Mouse (Mus musculus): ENCODE measurements around the gene Grk3. TPM values are rescaled to one million over a fixed set of nuclear protein-coding genes. Genes with fewer than 3 reads are reported as not detected.

Grk3 gene
- 5.2 and 7.4 TPM in 2 replicates for polyA plus RNA-seq (2012)

GRCm38 (mm10) chr5:113015236-113016061, at the start of gene Grk3:
Grk3 (minus strand) TSS chr5:113015791.

DNA sequence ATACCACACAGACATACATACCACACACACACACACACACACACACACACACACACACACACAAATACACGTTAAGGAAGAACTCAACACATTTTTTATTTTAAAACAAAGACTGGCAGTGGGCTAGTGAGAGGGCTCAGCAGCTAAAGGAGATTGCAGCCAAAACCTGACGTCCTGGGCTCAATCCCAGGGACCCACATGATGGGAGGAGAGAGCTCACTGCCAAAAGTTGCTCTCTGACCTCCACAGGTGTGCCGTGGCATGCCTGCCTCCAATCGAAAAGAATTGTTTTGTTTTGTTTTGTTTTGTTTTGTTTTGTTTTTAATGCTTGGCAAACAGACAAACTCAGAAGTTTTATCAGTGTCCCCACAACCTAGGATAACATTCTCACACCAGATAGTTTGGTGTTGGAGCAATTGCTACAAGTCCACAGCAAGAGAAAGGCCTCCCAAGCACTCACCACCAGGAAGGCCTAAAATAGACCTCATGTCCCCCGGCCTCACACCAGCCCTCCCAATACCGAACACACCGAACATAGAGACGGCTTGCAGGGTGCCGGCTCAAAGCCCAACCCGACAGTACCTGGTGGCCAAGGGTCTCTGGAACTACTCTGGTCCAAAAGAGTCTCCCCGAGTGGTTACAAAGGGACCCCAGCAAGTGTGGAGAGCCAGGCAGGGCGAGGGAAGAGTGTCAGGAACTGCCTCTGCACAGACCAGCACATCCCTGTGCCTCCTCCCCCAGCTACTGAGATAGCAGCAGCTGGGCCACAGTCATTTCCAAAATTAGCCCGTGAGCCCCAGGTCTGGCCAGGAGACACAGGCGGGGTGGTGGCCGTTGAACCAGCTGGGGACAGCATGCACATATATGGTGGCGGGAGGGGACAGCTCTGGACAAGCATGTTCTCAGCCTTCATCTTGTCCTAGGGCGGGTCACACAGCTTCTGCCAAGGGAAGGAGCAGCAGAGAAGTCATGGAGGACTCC, 119.6 kb downstream of the Grk3 start, which contains the start of gene Myo18b:
Gene Myo18b (minus strand): TSS at position 689 of the 981 bp plus-strand sequence.

Other genes with a start within 250 kb of the Grk3 start
- 1.6 and 3.0 TPM in 2 replicates for gene Myo18b, start 119.4 kb downstream of the Grk3 start, polyA plus RNA-seq (2012)
- not detected in 2 replicates for gene Crybb2, start 54.3 kb upstream of the Grk3 start, polyA plus RNA-seq (2012)
- 1.8 and 2.9 TPM in 2 replicates for gene Crybb3, start 65.8 kb upstream of the Grk3 start, polyA plus RNA-seq (2012)
- gene 2900026A02Rik, start 205.4 kb upstream of the Grk3 start, polyA plus RNA-seq (2012), result 7.6 and 10.3 TPM in 2 replicates
- not detected in 2 replicates for gene Tmem211, start 211.1 kb upstream of the Grk3 start, polyA plus RNA-seq (2012)

All from megakaryocyte-erythroid progenitor cell, adult 5 weeks (primary cell).